Mouse (Mus musculus) large intestine, adult 2 months (tissue): ENCODE measurements around the gene Abl2. TPM values are rescaled to one million over a fixed set of nuclear protein-coding genes. Genes with fewer than 3 reads are reported as not detected.

Experiments used
- DNase-seq: peaks from one replicate; pipeline ENCODE4 v3.0.0-alpha.2; 2012; ENCODE audit warnings: low read depth, low spot score
- WGBS: fragments of 180-500 bp; shearing (Covaris S2); methylation state at CpG from one replicate; pipeline ENCODE4 v1.1.7; 2018; 5-methylcytosine and 5-hydroxymethylcytosine counted together
- polyA plus RNA-seq: library from polyadenylated mRNA; depleted of rRNA; stranded (reverse); fragments of >200 nt; gene quantifications from 2 replicates; pipeline ENCODE4 v1.2.3, GENCODE M21; 2012

Abl2 gene
- polyA plus RNA-seq, 1 experiment = 1.9 TPM

DNA sequence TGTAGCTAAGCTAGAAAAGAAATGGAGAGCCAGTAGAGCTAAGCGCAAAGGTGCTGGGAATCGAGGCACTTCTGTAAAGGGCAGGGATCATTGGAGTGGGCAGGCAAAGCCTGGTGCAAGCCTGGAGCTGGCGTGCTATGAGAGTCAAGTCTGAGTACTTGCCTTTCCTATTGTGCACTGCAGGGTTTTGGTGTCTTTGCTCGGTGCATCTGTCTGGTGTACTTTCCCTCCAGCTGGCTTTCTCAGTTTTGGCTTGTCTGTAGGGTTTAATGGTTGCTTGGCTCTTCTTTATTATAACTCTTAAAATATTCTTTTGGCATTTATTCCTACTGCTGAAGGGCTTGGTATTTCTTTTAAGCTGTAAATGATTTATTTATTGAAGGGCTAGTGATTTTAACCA, 14.4 kb downstream of the Abl2 start:
- WGBS = 75% methylated on average over 4 of the region's 4 CpGs
- no peak for DNase-seq

- WGBS = 67% methylated on average over 11 of the region's 11 CpGs
- DNase-seq = no peak
Observed at GRCm38 (mm10) chr1:156581149-156581548, 22.6 kb downstream of the Abl2 start.

DNA sequence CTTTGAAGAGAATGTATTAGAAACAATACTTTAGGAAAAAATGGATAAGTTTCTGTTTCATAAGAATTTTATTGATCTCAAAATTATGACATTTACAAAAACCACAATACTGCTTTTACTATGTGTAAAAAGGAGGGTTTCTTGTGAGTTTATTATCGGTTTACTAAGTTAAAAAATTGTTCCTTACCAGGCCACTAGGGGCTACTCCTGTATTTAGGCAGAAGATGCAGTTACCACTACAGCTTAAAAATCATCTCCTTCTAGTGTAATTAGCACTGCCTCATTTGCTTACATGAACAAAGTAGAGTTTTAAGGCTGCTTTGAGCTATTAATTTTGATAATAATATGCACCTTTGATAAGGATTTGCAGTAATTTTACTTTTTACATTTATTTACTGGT, 25.6 kb downstream of the Abl2 start:
- 54% methylated on average over 1 of the region's 1 CpGs for WGBS
- DNase-seq = no peak

DNA sequence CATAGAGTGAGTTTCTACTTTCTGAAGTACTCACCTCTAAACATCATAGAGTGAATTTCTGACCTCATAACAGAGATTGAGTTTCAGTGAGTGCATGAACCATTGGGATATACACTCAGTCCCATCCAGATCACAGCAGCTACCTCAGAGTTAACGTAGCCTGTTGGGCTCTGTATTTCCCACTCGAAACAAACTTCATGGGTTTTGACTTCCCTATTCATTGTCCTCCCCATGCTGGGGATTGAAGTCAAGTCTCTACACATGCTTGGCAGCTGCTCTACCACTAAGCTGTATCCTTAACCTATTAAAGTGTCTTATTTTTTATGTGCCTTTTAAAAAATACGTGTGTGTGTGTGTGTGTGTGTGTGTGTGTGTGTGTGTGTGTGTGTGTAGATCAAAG, 26.9 kb downstream of the Abl2 start:
- DNase-seq = no peak
- 59% methylated on average over 3 of the region's 3 CpGs for WGBS

GRCm38 (mm10) chr1:156589811-156590305, 31.3 kb downstream of the Abl2 start:
- DNase-seq = no peak

DNA sequence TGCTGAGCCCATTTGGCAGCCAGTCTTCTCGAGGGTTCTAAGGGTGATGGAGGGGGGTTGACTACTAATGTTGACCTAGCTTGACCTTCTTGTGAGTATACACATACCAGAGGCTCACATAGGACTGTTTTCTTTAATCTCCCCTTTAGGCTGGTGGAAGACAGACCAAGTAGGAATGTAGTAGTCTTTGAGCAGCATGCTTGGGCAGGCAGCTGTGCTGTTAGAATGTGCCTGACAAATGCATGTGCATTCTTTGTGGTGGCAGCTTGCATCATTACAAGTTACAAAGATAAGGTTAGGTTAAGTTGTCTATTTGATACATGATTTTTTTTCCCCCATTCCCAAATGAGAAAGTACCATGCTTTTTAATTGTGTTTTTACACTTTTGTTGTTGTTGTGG, 31.8 kb downstream of the Abl2 start:
- DNase-seq = no peak
- 36% methylated on average over 1 of the region's 1 CpGs for WGBS

More at GRCm38 (mm10) chr1:156589811-156590305, 31.3 kb downstream of the Abl2 start:
- WGBS = 80% methylated on average over 3 of the region's 3 CpGs

DNA sequence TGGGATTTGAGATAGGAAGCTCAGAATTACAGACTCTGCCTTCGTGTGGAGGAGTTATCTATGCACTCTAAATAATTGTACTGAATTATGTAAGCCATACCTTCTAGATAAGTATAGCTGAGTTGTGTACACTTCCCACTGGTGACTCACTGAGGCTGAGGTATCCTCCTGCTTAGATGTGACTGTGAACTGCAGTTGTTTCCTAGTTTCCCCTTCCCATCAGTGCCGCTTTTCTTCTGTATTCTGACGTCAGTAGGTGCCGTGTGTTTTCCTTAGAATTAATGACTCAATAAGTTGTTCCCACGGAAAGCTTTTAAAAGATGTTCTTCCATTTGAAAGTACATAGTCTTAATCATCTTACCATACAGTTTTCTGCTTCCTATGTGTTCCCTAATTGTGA, 34.7 kb downstream of the Abl2 start:
- WGBS = 81% methylated on average over 5 of the region's 5 CpGs

DNA sequence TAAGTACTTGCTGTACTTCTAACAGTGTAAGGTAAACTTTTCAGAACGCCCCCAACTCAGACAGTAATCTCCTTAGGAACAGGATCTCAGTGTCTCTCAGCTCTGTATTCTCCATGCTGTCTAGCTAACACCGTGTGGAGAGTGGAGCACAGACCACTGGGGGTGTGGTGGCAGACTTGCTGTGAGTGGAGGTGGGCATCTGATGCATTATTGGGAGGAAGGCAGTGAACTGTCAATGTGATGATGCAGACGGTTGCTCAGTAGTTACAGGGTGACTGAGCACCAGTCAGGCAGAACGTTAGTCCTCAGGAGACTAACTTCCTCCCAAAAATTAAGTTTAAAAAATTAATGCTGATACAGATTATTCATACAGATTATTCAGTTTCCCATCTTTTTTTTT, 38.5 kb downstream of the Abl2 start:
- 94% methylated on average over 4 of the region's 4 CpGs for WGBS
- no peak for DNase-seq

More for the DNA sequence above, 34.7 kb downstream of the Abl2 start:
- no peak for DNase-seq

GRCm38 (mm10) chr1:156602545-156602944, 44.0 kb downstream of the Abl2 start:
- no peak for DNase-seq
- WGBS = 89% methylated on average over 3 of the region's 3 CpGs

DNA sequence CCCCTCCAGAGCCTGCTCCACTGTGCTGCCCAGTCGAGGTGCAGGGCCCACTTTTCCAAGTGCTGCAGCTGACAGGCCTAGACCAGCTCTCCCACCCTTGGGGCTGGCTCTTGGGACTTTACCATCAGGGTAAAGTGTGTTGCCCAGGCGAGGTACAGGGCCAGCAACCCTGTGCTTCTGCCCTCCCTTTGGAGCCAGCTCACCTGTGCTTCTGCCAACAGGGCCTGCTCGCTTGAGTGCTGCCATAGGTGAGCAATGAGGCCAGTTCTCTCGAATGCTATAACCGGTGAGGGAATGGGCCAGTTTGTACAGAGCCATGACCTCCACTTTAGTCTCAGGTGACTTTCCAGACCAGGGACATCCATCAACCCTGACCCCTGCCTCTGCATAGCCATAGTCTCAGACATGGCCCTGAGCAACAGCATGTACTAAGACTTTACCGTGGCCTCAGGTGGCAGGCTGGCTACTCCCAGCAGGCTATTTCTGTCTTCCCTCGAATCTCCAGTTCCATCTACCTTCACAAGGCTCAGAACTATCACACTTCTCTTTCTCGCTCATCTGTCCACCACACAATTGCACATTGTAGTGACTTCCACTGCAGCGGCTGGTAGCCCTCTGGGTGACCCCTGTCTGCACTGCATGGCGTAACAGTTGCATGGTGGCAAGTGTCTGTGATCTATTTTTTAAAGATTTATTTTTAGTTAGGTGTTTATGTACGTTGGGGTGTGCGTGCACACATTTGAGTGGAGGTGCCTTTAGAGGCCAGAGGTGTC, 46.7 kb downstream of the Abl2 start:
- 72% methylated on average over 12 of the region's 12 CpGs for WGBS
- no peak for DNase-seq

- DNase-seq = no peak
- WGBS = 22% methylated on average over 2 of the region's 2 CpGs
Observed at GRCm38 (mm10) chr1:156605940-156606339, 47.4 kb downstream of the Abl2 start.

DNA sequence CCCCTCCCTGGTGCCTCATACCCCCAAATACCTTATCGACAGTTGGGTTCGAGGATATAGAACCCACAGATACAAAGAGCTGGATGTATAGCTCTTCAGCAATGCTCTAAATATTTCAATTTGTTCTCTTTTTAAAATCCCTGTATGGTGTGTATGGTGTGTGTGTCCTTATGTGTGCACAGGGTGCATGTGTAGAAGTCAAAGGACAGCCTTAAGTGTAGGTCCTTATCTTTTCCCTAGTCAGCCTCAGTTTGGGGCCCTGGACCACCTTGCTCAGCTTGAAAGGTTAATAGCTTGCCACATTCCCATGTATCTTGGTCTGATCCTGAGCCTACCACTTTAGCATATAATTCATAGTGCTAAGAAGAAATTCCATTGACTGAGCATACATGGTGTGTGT, 49.9 kb downstream of the Abl2 start:
- WGBS = 95% methylated on average over 2 of the region's 2 CpGs
- no peak for DNase-seq

GRCm38 (mm10) chr1:156610257-156610656, 51.7 kb downstream of the Abl2 start:
- no peak for DNase-seq
- WGBS = 72% methylated on average over 1 of the region's 1 CpGs

DNA sequence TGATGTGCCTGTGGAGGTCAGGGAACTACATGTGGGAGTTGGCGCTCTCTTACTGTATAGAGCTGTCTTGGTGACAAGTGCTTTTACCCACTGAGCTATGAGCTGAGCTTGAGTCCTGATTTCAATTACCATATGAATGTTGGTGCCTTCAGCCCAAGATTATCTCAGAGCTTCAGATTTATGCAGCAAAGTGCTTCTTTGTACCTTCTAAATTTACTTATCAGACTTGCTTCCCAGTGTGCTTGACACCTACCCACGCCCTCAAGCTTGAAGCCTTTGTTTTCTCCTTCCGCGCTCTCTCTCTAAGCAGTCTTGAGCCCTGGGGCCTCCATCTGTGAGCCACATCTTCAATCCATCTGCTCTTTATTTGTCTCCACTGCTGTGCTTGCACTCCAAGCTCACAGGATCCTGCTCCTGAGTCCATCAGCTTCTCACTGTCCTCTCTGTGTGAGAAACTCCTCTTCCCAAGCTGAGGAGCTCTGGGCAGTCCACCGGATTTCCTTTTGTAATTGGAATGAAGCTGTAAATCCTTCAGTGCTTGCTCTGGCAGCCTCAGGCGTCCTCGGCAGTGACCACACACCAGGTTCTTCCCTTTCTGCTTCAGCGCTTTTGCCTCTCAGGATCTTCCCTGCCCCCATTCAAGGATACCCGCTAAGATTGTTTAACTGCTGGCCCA, 55.4 kb downstream of the Abl2 start:
- no peak for DNase-seq
- WGBS = 64% methylated on average over 9 of the region's 9 CpGs

DNA sequence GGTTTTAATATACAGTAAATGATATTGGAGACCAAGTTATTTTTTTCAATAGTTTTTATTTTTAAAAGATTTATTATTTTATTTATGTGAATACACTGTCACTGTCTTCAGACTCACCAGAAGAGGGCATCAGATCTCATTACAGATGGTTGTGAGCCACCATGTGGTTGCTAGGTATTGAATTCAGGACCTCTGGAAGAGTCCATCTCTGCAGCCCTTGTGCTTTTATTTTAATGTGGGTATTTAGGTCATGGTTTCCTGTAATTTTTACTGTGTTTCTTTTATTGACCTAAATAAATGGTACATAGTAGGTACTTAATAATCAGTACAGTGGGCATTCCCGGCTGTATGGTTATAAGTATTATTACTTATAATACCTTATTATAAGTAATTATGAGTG, 56.1 kb downstream of the Abl2 start:
- 78% methylated on average over 1 of the region's 1 CpGs for WGBS
- DNase-seq = no peak

DNA sequence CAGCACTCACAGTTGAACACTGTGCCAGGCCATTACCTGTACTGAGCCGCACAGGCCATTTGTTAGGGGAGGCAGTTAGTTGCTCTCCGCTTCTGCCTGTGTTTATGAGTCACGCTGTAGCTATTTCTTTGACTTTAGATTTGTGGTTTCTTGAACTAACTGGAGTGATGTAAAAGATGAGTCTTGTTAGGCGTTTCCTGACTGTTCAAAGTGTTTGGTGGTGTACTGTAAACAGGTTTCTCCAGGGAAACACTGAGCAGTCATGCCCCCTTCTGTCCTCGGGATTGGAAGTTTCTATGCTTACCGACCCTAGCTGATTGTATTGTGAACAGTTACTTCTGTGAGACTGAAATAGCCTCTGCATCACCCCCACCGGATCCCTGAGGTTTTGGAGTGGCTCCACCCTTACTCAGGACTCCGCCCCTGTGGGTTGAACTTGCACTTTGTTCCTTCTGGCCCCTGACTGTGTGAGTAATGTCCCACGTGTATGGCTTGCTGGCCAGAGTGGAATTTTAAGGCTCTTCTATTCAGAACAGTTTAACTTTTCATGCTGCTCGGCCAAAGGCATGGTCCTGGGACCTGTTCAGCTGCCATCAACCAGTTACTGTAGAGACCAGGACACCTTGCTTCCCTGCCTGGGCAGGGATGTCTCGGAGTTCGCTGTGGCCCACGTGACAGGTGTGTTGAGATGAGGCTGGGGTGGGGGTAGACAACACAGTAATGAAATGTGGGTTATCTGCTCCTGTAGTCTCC, 57.0 kb downstream of the Abl2 start:
- DNase-seq = peak; percentile 86
- 6% methylated on average over 13 of the region's 13 CpGs for WGBS

GRCm38 (mm10) chr1:156616989-156617598, 58.5 kb downstream of the Abl2 start:
- WGBS = 38% methylated on average over 12 of the region's 12 CpGs
- DNase-seq = no peak

DNA sequence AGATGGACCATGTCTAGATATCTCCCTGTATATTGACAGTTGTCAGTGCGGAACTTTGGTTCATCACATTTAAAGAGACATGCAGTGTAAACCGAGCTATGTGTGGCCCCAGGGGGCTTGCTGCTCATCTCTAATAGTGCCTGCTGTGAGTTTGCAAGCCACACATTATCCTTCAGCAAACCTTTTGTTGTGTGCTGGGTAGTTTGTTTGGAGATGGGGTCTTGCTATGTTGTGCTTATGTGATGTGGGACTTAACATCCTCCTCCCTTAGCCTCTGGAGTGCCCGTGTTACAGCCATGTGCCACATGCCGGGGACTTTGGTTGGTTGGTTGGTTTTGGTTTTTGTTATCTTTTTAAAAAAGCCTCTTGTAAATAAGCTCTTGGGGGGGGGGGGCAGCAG, 59.2 kb downstream of the Abl2 start:
- 77% methylated on average over 4 of the region's 4 CpGs for WGBS
- no peak for DNase-seq

GRCm38 (mm10) chr1:156620292-156620909, 61.8 kb downstream of the Abl2 start:
- no peak for DNase-seq
- 83% methylated on average over 4 of the region's 4 CpGs for WGBS

DNA sequence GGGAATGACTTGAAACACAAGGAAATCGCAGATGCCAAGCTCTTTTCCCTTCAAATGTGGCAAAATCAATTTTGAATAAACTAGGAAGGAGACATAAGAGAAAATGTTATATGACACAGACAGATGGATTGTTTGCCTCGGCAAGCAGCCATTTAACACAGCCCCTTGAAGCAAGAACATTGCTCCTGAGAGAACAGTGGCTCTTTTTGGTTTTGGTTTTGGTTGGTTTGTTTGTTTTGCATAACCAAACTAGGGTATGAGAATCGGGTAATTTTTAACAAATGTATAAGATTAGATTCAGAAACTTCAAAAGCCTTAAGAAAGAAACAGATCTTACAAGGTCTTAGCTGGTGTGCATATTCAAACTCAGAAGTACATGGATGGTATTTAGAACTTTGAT, 62.4 kb downstream of the Abl2 start:
- 50% methylated on average over 3 of the region's 3 CpGs for WGBS
- DNase-seq = no peak
